Mouse (Mus musculus) stomach, embryonic 15.5 days (tissue): ENCODE measurements around the gene Plxna4. TPM values are rescaled to one million over a fixed set of nuclear protein-coding genes. Genes with fewer than 3 reads are reported as not detected.

ENCODE experiments used
- ATAC-seq: fragments of 200-750 bp; cut with Nextera tagmentation; 2 replicates; pipeline ENCODE4 v1.8.0; 2017; ENCODE audit warnings: low read depth, moderate number of reproducible peaks, moderate TSS enrichment; ENCODE audit not compliant: insufficient read depth, low FRiP score
- H3K27ac ChIP-seq: fragments of 300-500 bp; sonication (generic); 2 replicates; pipeline ENCODE4 v1.5.1; 2015; ENCODE audit warnings: mild to moderate bottlenecking, inconsistent platforms
- H3K27me3 ChIP-seq: fragments of 300-500 bp; sonication (generic); replicated peaks from 2 replicates; pipeline ENCODE4 v1.6.1; 2015; ENCODE audit warnings: inconsistent platforms
- H3K36me3 ChIP-seq: fragments of 300-500 bp; sonication (generic); 2 replicates; pipeline ENCODE4 v1.6.1; 2015; ENCODE audit warnings: inconsistent platforms
- H3K4me1 ChIP-seq: fragments of 300-500 bp; sonication (generic); 2 replicates; pipeline ENCODE4 v1.6.1; 2015; ENCODE audit warnings: inconsistent platforms
- H3K4me2 ChIP-seq: fragments of 300-500 bp; sonication (generic); 2 replicates; pipeline ENCODE4 v1.6.1; 2015; ENCODE audit warnings: mild to moderate bottlenecking, inconsistent platforms
- H3K4me3 ChIP-seq: fragments of 300-500 bp; sonication (generic); replicated peaks from 2 replicates; pipeline ENCODE4 v1.5.1; 2015; ENCODE audit warnings: inconsistent platforms
- H3K9ac ChIP-seq: fragments of 300-500 bp; sonication (generic); 2 replicates; pipeline ENCODE4 v1.6.1; 2015; ENCODE audit warnings: inconsistent platforms
- H3K9me3 ChIP-seq: fragments of 300-500 bp; sonication (generic); 2 replicates; pipeline ENCODE4 v1.6.1; 2016; ENCODE audit warnings: inconsistent platforms
- whole genome bisulfite sequencing: fragments of 180-500 bp; shearing (Covaris S2); methylation state at CpG from one replicate; pipeline ENCODE4 v1.1.7; 2015; 5-methylcytosine and 5-hydroxymethylcytosine counted together
- polyA plus RNA-seq: library from polyadenylated mRNA; unstranded; fragments of >200 nt; fragmentation: Nextera tagmentation; extraction: Ambion mirVana; gene quantifications from 2 replicates; pipeline ENCODE4 v1.2.1, GENCODE M21; 2015

Plxna4 gene
- polyA plus RNA-seq, 1 experiment from 2014 or later = 2.3 TPM

DNA sequence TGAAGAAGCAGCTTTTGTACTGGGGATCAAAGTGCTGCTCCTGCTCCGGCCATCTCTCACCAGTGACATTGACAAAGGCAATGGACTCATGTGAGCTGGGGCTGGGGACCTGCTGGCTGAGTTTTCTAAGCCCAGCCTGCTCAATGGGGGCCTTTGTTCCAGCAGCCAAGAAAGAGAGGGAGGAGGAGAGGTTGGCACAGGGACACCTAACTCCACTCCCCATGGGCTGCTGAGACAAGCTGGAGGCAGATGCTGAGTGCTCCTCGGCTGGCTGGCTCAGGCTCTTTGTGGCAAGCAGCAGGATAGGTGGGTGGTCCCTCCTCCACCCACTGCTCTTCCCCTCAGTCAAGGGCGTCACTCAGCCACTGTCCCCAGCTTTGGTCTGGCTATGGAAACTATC lies 326.7 kb downstream of the Plxna4 start:
- Histone ChIP-seq H3K9ac (no peak overlapping the region), H3K36me3 (no peaks in the 10 kb centered on the region), H3K9me3 (no peaks in the 10 kb centered on the region), H3K27ac (no peak overlapping the region), H3K4me3 (no peak overlapping the region), H3K4me2 (no peak overlapping the region), H3K4me1 (no peaks in the 10 kb centered on the region), H3K27me3 (no peaks in the 10 kb centered on the region)
- no peak for ATAC-seq
- 48% methylated on average over 3 of the region's 3 CpGs for WGBS

DNA sequence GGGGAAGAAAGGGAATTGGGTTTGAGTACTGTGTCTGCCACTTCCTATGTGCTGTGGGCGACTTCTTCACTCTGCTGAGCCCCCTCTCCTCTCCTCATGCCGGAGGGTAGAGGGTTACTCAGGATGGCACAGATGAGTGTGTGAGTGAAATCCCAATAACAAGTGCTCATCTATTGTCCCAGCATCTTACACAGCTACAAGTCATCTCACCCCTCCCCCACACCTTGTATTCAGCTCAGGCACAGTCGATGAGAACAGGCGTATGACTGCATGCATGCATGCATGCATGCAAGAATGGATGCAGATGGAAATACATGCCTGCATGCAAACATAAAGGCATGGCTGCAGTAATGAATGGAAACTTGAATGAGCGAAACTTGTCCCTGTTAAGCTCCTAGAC lies 327.7 kb downstream of the Plxna4 start:
- Histone ChIP-seq H3K9ac (no peak overlapping the region), H3K9me3 (no peaks in the 10 kb centered on the region), H3K27ac (no peak overlapping the region), H3K4me2 (no peak overlapping the region), H3K4me1 (no peaks in the 10 kb centered on the region), H3K4me3 (no peak overlapping the region), H3K27me3 (no peaks in the 10 kb centered on the region), H3K36me3 (no peaks in the 10 kb centered on the region)
- WGBS = 83% methylated on average over 5 of the region's 5 CpGs
- no peak for ATAC-seq

DNA sequence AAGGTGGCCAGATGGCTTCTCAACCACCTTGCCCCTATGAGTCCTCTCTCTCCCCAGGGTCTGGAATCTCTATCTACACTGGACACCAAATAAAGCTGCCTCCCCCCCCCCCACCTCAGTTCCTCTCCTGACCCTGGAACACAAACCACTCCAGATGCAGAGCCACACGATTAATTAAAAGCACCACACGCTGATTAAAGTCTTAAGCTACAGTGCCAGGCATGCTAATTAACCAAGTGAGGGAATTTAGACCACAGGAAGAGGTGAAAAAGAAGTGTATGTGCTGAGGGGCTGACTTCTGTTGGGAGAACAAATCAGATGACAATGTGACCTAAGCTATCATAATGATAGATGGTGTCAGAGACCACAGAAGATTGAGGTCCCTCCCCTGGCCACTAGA lies 332.8 kb downstream of the Plxna4 start:
- Histone ChIP-seq H3K4me1 (no peaks in the 10 kb centered on the region), H3K4me3 (no peak overlapping the region), H3K27me3 (no peaks in the 10 kb centered on the region), H3K36me3 (no peaks in the 10 kb centered on the region), H3K9ac (no peak overlapping the region), H3K27ac (no peak overlapping the region), H3K4me2 (no peak overlapping the region), H3K9me3 (no peaks in the 10 kb centered on the region)
- WGBS = 55% methylated on average over 2 of the region's 2 CpGs
- ATAC-seq = no peak

DNA sequence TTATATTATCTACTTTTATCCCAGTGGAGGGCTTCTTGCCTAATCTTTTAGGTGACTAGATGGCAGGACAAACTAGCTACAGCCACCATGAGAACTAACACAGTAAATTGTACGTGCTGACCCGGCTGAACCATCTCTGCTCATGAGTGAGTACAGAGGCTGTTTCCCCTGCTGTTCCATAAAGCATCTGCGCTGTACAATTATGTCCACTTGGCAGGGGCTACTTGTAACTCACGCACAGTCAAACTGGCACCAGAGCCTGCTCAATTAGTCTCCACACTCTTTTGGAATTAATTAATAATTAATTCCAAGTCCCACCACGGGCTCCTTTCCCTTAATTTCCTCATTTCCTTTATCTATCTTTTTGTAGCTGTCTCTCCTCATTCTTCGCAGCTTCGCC lies 335.8 kb downstream of the Plxna4 start:
- ATAC-seq = no peak
- Histone ChIP-seq H3K4me2 (no peak overlapping the region), H3K27ac (no peak overlapping the region), H3K27me3 (no peaks in the 10 kb centered on the region), H3K9ac (no peak overlapping the region), H3K9me3 (no peaks in the 10 kb centered on the region), H3K4me3 (no peak overlapping the region), H3K4me1 (no peaks in the 10 kb centered on the region), H3K36me3 (no peaks in the 10 kb centered on the region)
- 81% methylated on average over 7 of the region's 7 CpGs for WGBS

- H3K27me3 ChIP-seq = no peaks in the 10 kb centered on the region
- H3K36me3 ChIP-seq = no peaks in the 10 kb centered on the region
- H3K9me3 ChIP-seq = no peaks in the 10 kb centered on the region
- no peak overlapping the region for H3K27ac ChIP-seq
- no peak for ATAC-seq
- H3K4me2 ChIP-seq = no peak overlapping the region
- WGBS = 75% methylated on average over 10 of the region's 10 CpGs
- no peak overlapping the region for H3K4me3 ChIP-seq
- no peaks in the 10 kb centered on the region for H3K4me1 ChIP-seq
- H3K9ac ChIP-seq = no peak overlapping the region
Observed at GRCm38 (mm10) chr6:32251674-32252073, 336.3 kb downstream of the Plxna4 start.

GRCm38 (mm10) chr6:32246036-32246435 lies 342.0 kb downstream of the Plxna4 start:
- H3K27ac ChIP-seq = no peak overlapping the region
- no peaks in the 10 kb centered on the region for H3K9me3 ChIP-seq
- H3K4me3 ChIP-seq = no peak overlapping the region
- H3K9ac ChIP-seq = no peak overlapping the region
- no peak overlapping the region for H3K4me2 ChIP-seq
- no peaks in the 10 kb centered on the region for H3K4me1 ChIP-seq
- no peaks in the 10 kb centered on the region for H3K27me3 ChIP-seq
- no peak for ATAC-seq
- no peaks in the 10 kb centered on the region for H3K36me3 ChIP-seq
- WGBS = 42% methylated on average over 6 of the region's 6 CpGs

- no peak overlapping the region for H3K9ac ChIP-seq
- no peaks in the 10 kb centered on the region for H3K4me1 ChIP-seq
- 71% methylated on average over 2 of the region's 2 CpGs for WGBS
- no peaks in the 10 kb centered on the region for H3K27me3 ChIP-seq
- no peaks in the 10 kb centered on the region for H3K9me3 ChIP-seq
- no peak overlapping the region for H3K27ac ChIP-seq
- no peak overlapping the region for H3K4me2 ChIP-seq
- no peak overlapping the region for H3K4me3 ChIP-seq
- H3K36me3 ChIP-seq = no peaks in the 10 kb centered on the region
- no peak for ATAC-seq
Observed at GRCm38 (mm10) chr6:32243040-32243439, 345.0 kb downstream of the Plxna4 start.

- Histone ChIP-seq H3K36me3 (no peaks in the 10 kb centered on the region), H3K4me2 (no peak overlapping the region), H3K9ac (no peak overlapping the region), H3K4me3 (no peak overlapping the region), H3K27me3 (no peaks in the 10 kb centered on the region), H3K9me3 (no peaks in the 10 kb centered on the region), H3K27ac (no peak overlapping the region), H3K4me1 (no peaks in the 10 kb centered on the region)
- no peak for ATAC-seq
- WGBS = 64% methylated on average over 2 of the region's 2 CpGs
Observed at GRCm38 (mm10) chr6:32231383-32231782, 356.6 kb downstream of the Plxna4 start.

GRCm38 (mm10) chr6:32226636-32227035 lies 361.4 kb downstream of the Plxna4 start:
- Histone ChIP-seq H3K27ac (no peak overlapping the region), H3K4me3 (no peak overlapping the region)

DNA sequence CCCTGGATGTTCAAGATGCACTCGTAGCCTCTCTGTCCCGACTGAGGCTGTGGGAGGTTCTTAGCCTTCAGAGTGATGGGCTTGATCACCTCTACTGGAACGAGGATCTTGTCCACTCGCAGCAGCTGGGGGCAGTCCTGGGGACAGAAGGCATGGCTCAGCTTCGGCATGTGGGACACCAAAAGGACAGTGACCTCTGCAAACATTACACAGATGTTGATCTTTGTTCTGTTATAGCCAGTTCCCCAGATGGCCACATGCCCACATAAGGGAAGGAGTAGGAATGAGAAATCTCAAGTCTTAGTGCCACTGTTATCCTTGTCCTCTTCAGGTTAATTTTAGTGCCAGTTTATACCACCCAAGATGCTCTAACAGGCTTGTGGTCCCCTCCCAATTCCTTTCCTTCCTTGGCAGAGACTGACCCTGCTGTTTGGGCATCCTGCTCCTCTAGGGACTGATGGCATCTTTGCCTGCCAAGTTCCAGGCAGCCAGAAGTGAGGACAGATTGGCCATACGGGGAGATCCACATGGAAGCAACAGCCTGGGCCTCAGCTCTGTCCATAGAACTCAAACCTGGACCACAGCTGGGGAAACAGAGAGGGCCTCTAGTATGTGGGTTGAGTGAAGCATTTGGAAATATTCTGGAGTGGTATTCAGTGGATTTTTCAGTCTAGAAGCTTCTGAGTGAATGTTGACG lies 363.8 kb downstream of the Plxna4 start:
- Histone ChIP-seq H3K9ac (no peak overlapping the region), H3K4me3 (no peak overlapping the region), H3K27me3 (no peaks in the 10 kb centered on the region), H3K4me2 (no peak overlapping the region), H3K36me3 (no peaks in the 10 kb centered on the region), H3K9me3 (no peaks in the 10 kb centered on the region), H3K27ac (no peak overlapping the region), H3K4me1 (no peaks in the 10 kb centered on the region)
- no peak for ATAC-seq
- WGBS = 74% methylated on average over 7 of the region's 7 CpGs

More at GRCm38 (mm10) chr6:32226636-32227035, 361.4 kb downstream of the Plxna4 start:
- no peaks in the 10 kb centered on the region for H3K27me3 ChIP-seq
- H3K4me1 ChIP-seq = no peaks in the 10 kb centered on the region
- no peak for ATAC-seq
- 76% methylated on average over 1 of the region's 1 CpGs for WGBS
- H3K9ac ChIP-seq = no peak overlapping the region
- no peak overlapping the region for H3K4me2 ChIP-seq
- no peaks in the 10 kb centered on the region for H3K9me3 ChIP-seq
- no peaks in the 10 kb centered on the region for H3K36me3 ChIP-seq

- H3K36me3 ChIP-seq = no peaks in the 10 kb centered on the region
- no peak overlapping the region for H3K4me2 ChIP-seq
- no peak overlapping the region for H3K4me3 ChIP-seq
- no peak overlapping the region for H3K27ac ChIP-seq
- WGBS = 85% methylated on average over 8 of the region's 8 CpGs
- no peak overlapping the region for H3K9ac ChIP-seq
- H3K9me3 ChIP-seq = no peaks in the 10 kb centered on the region
- H3K4me1 ChIP-seq = no peaks in the 10 kb centered on the region
- ATAC-seq = no peak
- H3K27me3 ChIP-seq = no peaks in the 10 kb centered on the region
Observed at GRCm38 (mm10) chr6:32220765-32221164, 367.2 kb downstream of the Plxna4 start.

- no peaks in the 10 kb centered on the region for H3K36me3 ChIP-seq
- H3K4me2 ChIP-seq = no peak overlapping the region
- no peaks in the 10 kb centered on the region for H3K4me1 ChIP-seq
- H3K9ac ChIP-seq = no peak overlapping the region
- no peaks in the 10 kb centered on the region for H3K27me3 ChIP-seq
- no peak for ATAC-seq
- no peak overlapping the region for H3K27ac ChIP-seq
- WGBS = 76% methylated on average over 3 of the region's 3 CpGs
- H3K9me3 ChIP-seq = no peaks in the 10 kb centered on the region
- no peak overlapping the region for H3K4me3 ChIP-seq
Observed at GRCm38 (mm10) chr6:32218544-32218943, 369.4 kb downstream of the Plxna4 start.

GRCm38 (mm10) chr6:32212439-32212838 lies 375.6 kb downstream of the Plxna4 start:
- no peak overlapping the region for H3K27ac ChIP-seq
- H3K4me2 ChIP-seq = no peak overlapping the region
- H3K4me1 ChIP-seq = no peaks in the 10 kb centered on the region
- H3K9ac ChIP-seq = no peak overlapping the region
- H3K36me3 ChIP-seq = no peaks in the 10 kb centered on the region
- H3K9me3 ChIP-seq = no peaks in the 10 kb centered on the region
- WGBS = 26% methylated on average over 4 of the region's 4 CpGs
- no peak overlapping the region for H3K4me3 ChIP-seq
- no peaks in the 10 kb centered on the region for H3K27me3 ChIP-seq
- ATAC-seq = no peak
